Mouse (Mus musculus): ENCODE data around the gene Sertad2. TPM values are rescaled to one million over a fixed set of nuclear protein-coding genes. Genes with fewer than 3 reads are reported as not detected.
A peak's percentile ranks its signal among the peaks of the same experiment; 100 is the strongest.

Sertad2 gene
- polyA plus RNA-seq, 1 experiment from 2014 or later = 36.0 TPM

- 84% methylated on average over 5 of the region's 5 CpGs for WGBS
- H3K9ac ChIP-seq = no peak overlapping the region
- no peaks in the 10 kb centered on the region for H3K9me3 ChIP-seq (replicated peaks)
- H3K4me2 ChIP-seq (replicated peaks) = no peak overlapping the region
- H3K4me1 ChIP-seq = peaks cover 50% of the 10 kb centered on the region
- no peaks in the 10 kb centered on the region for H3K36me3 ChIP-seq
- ATAC-seq (ENCODE audit: low FRiP score) = no peak
- H3K27me3 ChIP-seq = no peaks in the 10 kb centered on the region
- no peak overlapping the region for H3K27ac ChIP-seq
- H3K4me3 ChIP-seq = no peak overlapping the region
Observed at GRCm38 (mm10) chr11:20642321-20642720, 99.3 kb downstream of the Sertad2 start.

- Histone ChIP-seq H3K4me3 (no peak overlapping the region), H3K27me3 (no peaks in the 10 kb centered on the region), H3K27ac (no peak overlapping the region), H3K36me3 (0 out of 2 replicates have a peak, but pooled peaks cover 3% of the 10 kb centered on the region), H3K9ac (no peak overlapping the region), H3K9me3 (replicated peaks) (no peaks in the 10 kb centered on the region), H3K4me2 (replicated peaks) (no peak overlapping the region), H3K4me1 (peaks cover 58% of the 10 kb centered on the region)
- 66% methylated on average over 5 of the region's 5 CpGs for WGBS
- no peak for ATAC-seq (ENCODE audit: low FRiP score)
Observed at GRCm38 (mm10) chr11:20643161-20643560, 100.1 kb downstream of the Sertad2 start.

- no peak overlapping the region for H3K4me2 ChIP-seq (replicated peaks)
- ATAC-seq (ENCODE audit: low FRiP score) = no peak
- H3K4me1 ChIP-seq = peaks cover 59% of the 10 kb centered on the region
- WGBS = 65% methylated on average over 1 of the region's 1 CpGs
- 0 out of 2 replicates have a peak, but pooled peaks cover 4% of the 10 kb centered on the region for H3K36me3 ChIP-seq
- no peak overlapping the region for H3K27ac ChIP-seq
- H3K4me3 ChIP-seq = no peak overlapping the region
- H3K9me3 ChIP-seq (replicated peaks) = no peaks in the 10 kb centered on the region
- H3K9ac ChIP-seq = no peak overlapping the region
- no peaks in the 10 kb centered on the region for H3K27me3 ChIP-seq
Observed at GRCm38 (mm10) chr11:20644166-20644565, 101.1 kb downstream of the Sertad2 start.

GRCm38 (mm10) chr11:20644872-20645271 lies 101.8 kb downstream of the Sertad2 start:
- Histone ChIP-seq H3K4me1 (peaks cover 58% of the 10 kb centered on the region), H3K9me3 (replicated peaks) (no peaks in the 10 kb centered on the region), H3K27me3 (no peaks in the 10 kb centered on the region), H3K27ac (no peak overlapping the region), H3K9ac (no peak overlapping the region), H3K36me3 (0 out of 2 replicates have a peak, but pooled peaks cover 4% of the 10 kb centered on the region), H3K4me3 (no peak overlapping the region), H3K4me2 (replicated peaks) (no peak overlapping the region)
- ATAC-seq (ENCODE audit: low FRiP score) = no peak
- 51% methylated on average over 6 of the region's 6 CpGs for WGBS

GRCm38 (mm10) chr11:20645521-20645920 lies 102.5 kb downstream of the Sertad2 start:
- WGBS = 73% methylated on average over 3 of the region's 3 CpGs
- H3K27me3 ChIP-seq = no peaks in the 10 kb centered on the region
- no peak for ATAC-seq (ENCODE audit: low FRiP score)
- no peak overlapping the region for H3K4me2 ChIP-seq (replicated peaks)
- H3K9ac ChIP-seq = no peak overlapping the region
- H3K9me3 ChIP-seq (replicated peaks) = no peaks in the 10 kb centered on the region
- 0 out of 2 replicates have a peak, but pooled peaks cover 4% of the 10 kb centered on the region for H3K36me3 ChIP-seq
- H3K27ac ChIP-seq = no peak overlapping the region
- H3K4me3 ChIP-seq = no peak overlapping the region
- H3K4me1 ChIP-seq = peaks cover 57% of the 10 kb centered on the region

- Histone ChIP-seq H3K9ac (no peak overlapping the region; the same call in 1 of the 2 replicates), H3K27ac (0 out of 2 replicates have a peak overlapping the region, but pooled peaks have one; percentile 8), H3K4me2 (replicated peaks) (no peak overlapping the region), H3K9me3 (replicated peaks) (no peaks in the 10 kb centered on the region), H3K27me3 (no peaks in the 10 kb centered on the region), H3K36me3 (0 out of 2 replicates have a peak, but pooled peaks cover 4% of the 10 kb centered on the region), H3K4me3 (no peak overlapping the region), H3K4me1 (peaks cover 56% of the 10 kb centered on the region)
- no peak for ATAC-seq (ENCODE audit: low FRiP score)
- WGBS = 50% methylated on average over 6 of the region's 6 CpGs
Observed at GRCm38 (mm10) chr11:20646142-20646541, 103.1 kb downstream of the Sertad2 start.

GRCm38 (mm10) chr11:20646986-20647726 lies 104.1 kb downstream of the Sertad2 start:
- Histone ChIP-seq H3K27ac (peak overlapping the region; percentile 56; the same call in 1 of the 2 replicates), H3K4me3 (no peak overlapping the region), H3K9ac (no peak overlapping the region), H3K36me3 (0 out of 2 replicates have a peak, but pooled peaks cover 4% of the 10 kb centered on the region), H3K9me3 (replicated peaks) (no peaks in the 10 kb centered on the region), H3K4me1 (peaks cover 58% of the 10 kb centered on the region), H3K4me2 (replicated peaks) (no peak overlapping the region), H3K27me3 (no peaks in the 10 kb centered on the region)
- 33% methylated on average over 10 of the region's 10 CpGs for WGBS
- no peak for ATAC-seq (ENCODE audit: low FRiP score)

- Histone ChIP-seq H3K4me3 (no peak overlapping the region), H3K4me2 (replicated peaks) (no peak overlapping the region), H3K9me3 (replicated peaks) (no peaks in the 10 kb centered on the region), H3K27me3 (no peaks in the 10 kb centered on the region), H3K4me1 (peaks cover 56% of the 10 kb centered on the region), H3K27ac (peak overlapping the region; percentile 56), H3K36me3 (0 out of 2 replicates have a peak, but pooled peaks cover 4% of the 10 kb centered on the region), H3K9ac (no peak overlapping the region)
- 36% methylated on average over 19 of the region's 19 CpGs for WGBS
- ATAC-seq (ENCODE audit: low FRiP score) = peak; percentile 36; the same call in 1 of the 2 replicates
Observed at GRCm38 (mm10) chr11:20647902-20648625, 105.0 kb downstream of the Sertad2 start.

- Histone ChIP-seq H3K27me3 (no peaks in the 10 kb centered on the region), H3K27ac (peak overlapping the region; percentile 73), H3K4me2 (replicated peaks) (no peak overlapping the region), H3K36me3 (0 out of 2 replicates have a peak, but pooled peaks cover 4% of the 10 kb centered on the region), H3K9ac (no peak overlapping the region), H3K9me3 (replicated peaks) (no peaks in the 10 kb centered on the region), H3K4me1 (peaks cover 57% of the 10 kb centered on the region), H3K4me3 (no peak overlapping the region)
- ATAC-seq (ENCODE audit: low FRiP score) = peak; percentile 51
- WGBS = 29% methylated on average over 5 of the region's 5 CpGs
Observed at GRCm38 (mm10) chr11:20649477-20649876, 106.4 kb downstream of the Sertad2 start.

- Histone ChIP-seq H3K4me2 (replicated peaks) (peak overlapping the region; percentile 23), H3K27me3 (no peaks in the 10 kb centered on the region), H3K9me3 (replicated peaks) (no peaks in the 10 kb centered on the region), H3K9ac (no peak overlapping the region), H3K4me1 (peaks cover 57% of the 10 kb centered on the region), H3K4me3 (no peak overlapping the region), H3K27ac (peak overlapping the region; percentile 73), H3K36me3 (0 out of 2 replicates have a peak, but pooled peaks cover 4% of the 10 kb centered on the region)
- ATAC-seq (ENCODE audit: low FRiP score) = peak; percentile 77
- WGBS = 31% methylated on average over 17 of the region's 17 CpGs
Observed at GRCm38 (mm10) chr11:20650006-20650639, 107.1 kb downstream of the Sertad2 start.

GRCm38 (mm10) chr11:20651166-20651565 lies 108.1 kb downstream of the Sertad2 start:
- peaks cover 61% of the 10 kb centered on the region for H3K4me1 ChIP-seq
- H3K4me2 ChIP-seq (replicated peaks) = no peak overlapping the region
- no peak for ATAC-seq (ENCODE audit: low FRiP score)
- H3K4me3 ChIP-seq = no peak overlapping the region
- no peaks in the 10 kb centered on the region for H3K9me3 ChIP-seq (replicated peaks)
- H3K27me3 ChIP-seq = no peaks in the 10 kb centered on the region
- H3K27ac ChIP-seq = peak overlapping the region; percentile 42; the same call in 1 of the 2 replicates
- H3K9ac ChIP-seq = no peak overlapping the region
- WGBS = 56% methylated on average over 1 of the region's 1 CpGs
- H3K36me3 ChIP-seq = 0 out of 2 replicates have a peak, but pooled peaks cover 4% of the 10 kb centered on the region

Measured in hindbrain, embryonic 12.5 days (tissue).